Mouse (Mus musculus): Measurements from ENCODE around the gene Tspan14. TPM values are rescaled to one million over a fixed set of nuclear protein-coding genes. Genes with fewer than 3 reads are reported as not detected.

Tspan14 gene
- total RNA-seq (2023): 57.2 to 66.0 TPM (median 64.5 TPM) in 4 replicates

GRCm38 (mm10) chr14:40966392-40966861 lies at the start of gene Tspan14:
Gene Tspan14, minus strand, starts transcription at chr14:40966807.

GRCm38 (mm10) chr14:41013630-41014613 lies 47.3 kb upstream of the Tspan14 start, which contains the start of gene Fam213a:
Gene Fam213a, minus strand, starts transcription at chr14:41013788.

GRCm38 (mm10) chr14:40893196-40893595 lies 73.4 kb downstream of the Tspan14 start, which contains the start of gene Sh2d4b:
Gene Sh2d4b, minus strand, starts transcription at chr14:40893266.

Other genes with a start within 250 kb of the Tspan14 start
- gene Sh2d4b, start 73.5 kb downstream of the Tspan14 start, total RNA-seq (2023): 6.7 to 8.1 TPM (median 7.3 TPM) in 4 replicates
- gene Fam213a, start 47.0 kb upstream of the Tspan14 start, total RNA-seq (2023): 18.9 to 23.4 TPM (median 20.1 TPM) in 4 replicates
- gene Dydc2, start 102.4 kb upstream of the Tspan14 start, total RNA-seq (2023): not detected in 4 replicates
- gene Dydc1, start 106.1 kb upstream of the Tspan14 start, total RNA-seq (2023): not detected in 4 replicates
- not detected in 4 replicates for gene Mat1a, start 138.2 kb upstream of the Tspan14 start, total RNA-seq (2023)
- gene Sftpa1, start 165.0 kb upstream of the Tspan14 start, total RNA-seq (2023): not detected in 4 replicates
- not detected in 4 replicates for gene Mbl1, start 184.7 kb upstream of the Tspan14 start, total RNA-seq (2023)
- gene Sftpd, start 218.3 kb upstream of the Tspan14 start, total RNA-seq (2023): not detected in 4 replicates